Mouse (Mus musculus): Measurements from ENCODE around the gene Car2. TPM values are rescaled to one million over a fixed set of nuclear protein-coding genes. Genes with fewer than 3 reads are reported as not detected.

Car2 gene
- 294 TPM for polyA plus RNA-seq (2015; fragmentation: Illumina TruSeq; extraction: RNeasy Lipid Tissue Mini Kit (QIAGEN cat#74804); ENCODE audit: low read depth, low replicate concordance)

DNA sequence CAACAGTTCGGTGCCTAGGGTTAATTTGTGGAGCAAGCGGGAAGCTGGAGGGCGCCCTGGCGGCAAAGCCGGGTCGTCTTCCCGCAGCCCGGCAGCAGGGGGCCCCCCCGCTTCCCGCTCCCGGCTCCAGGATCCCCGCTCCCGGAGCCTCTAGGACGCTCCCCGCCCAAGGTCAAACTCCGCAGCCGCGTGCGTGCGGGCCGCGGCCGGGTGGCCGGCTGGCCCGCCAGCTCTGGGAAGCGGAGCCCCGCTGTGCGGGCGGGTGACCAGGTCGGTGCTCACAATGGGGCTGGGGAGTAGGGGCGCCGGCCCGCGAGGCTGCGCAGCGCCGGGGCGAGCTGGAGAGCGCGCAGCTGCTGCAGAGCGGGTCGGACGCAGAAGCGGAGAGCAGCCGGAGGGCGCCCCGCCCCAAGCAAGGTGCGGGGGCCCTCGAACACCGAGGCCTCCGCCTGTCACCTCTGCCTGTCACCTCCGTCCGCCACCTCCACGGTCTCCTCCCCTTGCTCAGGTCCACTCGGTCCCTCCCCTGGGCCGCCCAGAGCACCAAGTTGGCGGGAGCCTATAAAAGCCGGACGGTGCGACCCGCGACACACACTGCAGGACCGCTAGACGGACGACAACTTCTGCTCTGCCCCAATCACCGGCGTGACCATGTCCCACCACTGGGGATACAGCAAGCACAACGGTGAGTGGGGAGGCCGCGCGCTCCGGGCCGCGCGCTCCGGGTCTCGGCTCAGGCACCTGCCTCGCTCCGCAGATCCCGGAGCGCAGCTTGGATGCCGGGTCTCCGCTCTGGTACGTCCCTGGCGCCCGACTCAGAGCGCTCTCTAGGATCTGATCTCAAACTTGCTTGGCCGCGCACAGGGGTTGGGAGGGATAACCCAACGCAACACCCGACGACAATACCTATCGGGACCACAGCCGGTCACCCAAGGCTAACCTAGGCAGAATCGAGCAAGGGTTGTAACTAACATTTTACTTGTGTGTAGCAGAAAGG, at the start of gene Car2:
Gene Car2, plus strand, starts transcription at position 172 of the 997 bp plus-strand sequence.

GRCm38 (mm10) chr3:14863022-14863711, 22.9 kb upstream of the Car2 start, which contains the start of gene Car3:
Car3 (plus strand) TSS chr3:14863512.

Other genes starting within 250 kb of the Car2 start
- 2.2 TPM for gene Car13, start 244.5 kb upstream of the Car2 start, polyA plus RNA-seq (2015; fragmentation: Illumina TruSeq; extraction: RNeasy Lipid Tissue Mini Kit (QIAGEN cat#74804); ENCODE audit: low read depth, low replicate concordance)
- not detected for gene Car1, start 77.9 kb upstream of the Car2 start, polyA plus RNA-seq (2015; fragmentation: Illumina TruSeq; extraction: RNeasy Lipid Tissue Mini Kit (QIAGEN cat#74804); ENCODE audit: low read depth, low replicate concordance)
- gene Car3, start 22.8 kb upstream of the Car2 start, polyA plus RNA-seq (2015; fragmentation: Illumina TruSeq; extraction: RNeasy Lipid Tissue Mini Kit (QIAGEN cat#74804); ENCODE audit: low read depth, low replicate concordance) = 1.8 TPM

Measured in brain, adult 10 weeks (tissue).